9 mouse cellular contexts compared by ENCODE assay signal in the genomic region with DNA sequence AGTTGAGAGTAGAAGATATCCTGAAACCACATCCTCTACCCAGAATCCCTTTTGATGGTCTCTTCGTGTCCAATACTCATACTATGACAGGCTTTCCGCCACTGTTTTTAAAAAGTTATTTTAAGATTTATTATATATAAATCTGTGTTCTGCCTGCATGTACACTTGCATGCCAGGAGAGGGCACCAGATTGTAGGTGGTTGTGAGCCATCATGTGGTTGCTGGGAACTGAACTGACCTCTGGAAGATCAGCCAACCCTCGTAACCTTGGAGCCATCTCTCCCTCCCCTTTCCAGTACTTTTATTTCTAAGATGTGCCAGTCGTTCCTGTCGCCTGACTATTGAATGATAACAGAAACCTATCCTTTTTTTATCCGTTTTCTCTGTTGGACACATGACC. TPM values are rescaled to one million over a fixed set of nuclear protein-coding genes. Genes with fewer than 3 reads are reported as not detected.
DNase-seq lines count a peak whose midpoint lies in the region; ATAC-seq and TF ChIP-seq lines count a peak whose summit lies in the region.
"Had no signal": no experiment of that assay in that cellular context is flagged by ENCODE, and none has a peak within 500 bp of the region (broad histone marks: within the 10 kb centered on the region; RNA-seq: fewer than 3 reads in every experiment).

No protein-coding gene starts in this region.

- intact Hi-C loops in gastrocnemius, adult 2 months (cut with DNase I) = loop anchor here (1.0 to 2.0 kb wide), 2 partner anchors 126 to 330 kb away; no protein-coding TSS in a partner anchor

- no peak for ATAC-seq in forebrain, embryonic 14.5 days

- peak; percentile 85 for TF ChIP-seq CTCF in gastrocnemius, adult 2 months (IDR thresholded peaks at IDR 0.05)

- no peaks in the 10 kb centered on the region for H3K36me3 ChIP-seq in forebrain, embryonic 14.5 days (ENCODE audit: control insufficient read depth, insufficient read depth, low read length)
- H3K36me3 ChIP-seq: liver, embryonic 15.5 days had no signal

- H3K27me3 ChIP-seq in forebrain, embryonic 14.5 days (replicated peaks; ENCODE audit: control insufficient read depth, insufficient read depth, low read length) = no peaks in the 10 kb centered on the region
- H3K27me3 ChIP-seq: liver, embryonic 15.5 days had no signal

- WGBS in forebrain, embryonic 14.5 days = 81% methylated on average over 6 of the region's 6 CpGs

- no peaks in the 10 kb centered on the region for H3K9me3 ChIP-seq in forebrain, embryonic 14.5 days (replicated peaks; ENCODE audit: control insufficient read depth, low read length)
- H3K9me3 ChIP-seq: liver, embryonic 15.5 days had no signal

- DNase-seq in gastrocnemius, adult 2 months = peak; percentile 60
- no peak for DNase-seq in gastrocnemius, postnatal 25 days
- DNase-seq in A20 (ENCODE audit: low read depth, low spot score) = peak; percentile 55
- peak; percentile 47 for DNase-seq in adrenal gland, postnatal 25 days
- DNase-seq in lung, postnatal 14 days = peak; percentile 51
- no peak for DNase-seq in right cerebral cortex, postnatal 25 days
- DNase-seq in forebrain, embryonic 14.5 days (ENCODE audit: low spot score) = no peak
- no peak for DNase-seq in urinary bladder, adult 2 months (ENCODE audit: low spot score)

- no peak overlapping the region for H3K4me2 ChIP-seq in forebrain, embryonic 14.5 days (ENCODE audit: low read length)
- H3K4me2 ChIP-seq: liver, embryonic 15.5 days had no signal

- H3K4me3 ChIP-seq in gastrocnemius, adult 2 months = no peak overlapping the region
- no peak overlapping the region for H3K4me3 ChIP-seq in forebrain, embryonic 14.5 days (ENCODE audit: low read depth, low read length)
- H3K4me3 ChIP-seq: liver, embryonic 15.5 days had no signal

- H3K9ac ChIP-seq in forebrain, embryonic 14.5 days (ENCODE audit: low read length) = no peak overlapping the region
- H3K9ac ChIP-seq: liver, embryonic 15.5 days had no signal

- no peaks in the 10 kb centered on the region for H3K4me1 ChIP-seq in forebrain, embryonic 14.5 days (ENCODE audit: control insufficient read depth, insufficient read depth, low read length)
- H3K4me1 ChIP-seq: liver, embryonic 15.5 days had no signal

- H3K27ac ChIP-seq in gastrocnemius, adult 2 months = no peak overlapping the region
- H3K27ac ChIP-seq in forebrain, embryonic 14.5 days (ENCODE audit: low read depth, low read length) = no peak overlapping the region
- H3K27ac ChIP-seq: liver, embryonic 15.5 days had no signal

RNA-seq across cellular contexts. Expression of gene Tmem247, which starts 1.6 kb away (rescaled TPM):
- not detected for total RNA-seq in gastrocnemius, adult 2 months (2021)
- total RNA-seq in gastrocnemius, postnatal 25 days (2021) = not detected
- total RNA-seq in adrenal gland, postnatal 25 days (2021) = not detected in 2 replicates
- polyA plus RNA-seq in forebrain, embryonic 14.5 days (2014; fragmentation: Nextera tagmentation; extraction: Ambion mirVana) = not detected in 2 replicates
- not detected in 2 replicates for polyA plus RNA-seq in urinary bladder, adult 2 months (2012; rRNA removed)
- polyA plus RNA-seq: liver, embryonic 15.5 days had no signal

RNA-seq across cellular contexts. Expression of gene Atp6v1e2, which starts 28.9 kb away (rescaled TPM):
- total RNA-seq in gastrocnemius, adult 2 months (2021) = not detected
- not detected for total RNA-seq in gastrocnemius, postnatal 25 days (2021)
- total RNA-seq in adrenal gland, postnatal 25 days (2021) = not detected in 2 replicates
- polyA plus RNA-seq in forebrain, embryonic 14.5 days (2014; fragmentation: Nextera tagmentation; extraction: Ambion mirVana) = not detected in 2 replicates
- not detected in 2 replicates for polyA plus RNA-seq in urinary bladder, adult 2 months (2012; rRNA removed)
- polyA plus RNA-seq: liver, embryonic 15.5 days had no signal

RNA-seq across cellular contexts. Expression of gene Rhoq, which starts 44.1 kb away (rescaled TPM):
- total RNA-seq in gastrocnemius, adult 2 months (2021) = 100 to 1,000 TPM; 168 to 172 TPM
- total RNA-seq in gastrocnemius, postnatal 25 days (2021) = 100 to 1,000 TPM; 197 to 201 TPM
- total RNA-seq in adrenal gland, postnatal 25 days (2021) = 53.0 and 64.0 TPM in 2 replicates
- 5.2 and 6.2 TPM in 2 replicates for polyA plus RNA-seq in forebrain, embryonic 14.5 days (2014; fragmentation: Nextera tagmentation; extraction: Ambion mirVana)
- polyA plus RNA-seq in urinary bladder, adult 2 months (2012; rRNA removed) = 43.4 and 52.5 TPM in 2 replicates

Comparison
In these comparisons a context has a peak if more than half of its experiments do, and no peak if none do; other contexts are left out.
1. DNase-seq: peak in gastrocnemius, adult 2 months (single experiment), A20 (single experiment), adrenal gland, postnatal 25 days (single experiment) and lung, postnatal 14 days (single experiment); none in gastrocnemius, postnatal 25 days (single experiment), right cerebral cortex, postnatal 25 days (single experiment), forebrain, embryonic 14.5 days (single experiment) and urinary bladder, adult 2 months (single experiment).